Mouse (Mus musculus) cerebellum, adult 2 months (tissue): Measurements from ENCODE around the gene Prkaca. TPM values are rescaled to one million over a fixed set of nuclear protein-coding genes. Genes with fewer than 3 reads are reported as not detected.
"Not testable (repeated sequence)": the region's sequence is repeated elsewhere in the genome, so short reads cannot be mapped to it uniquely, and the experiment has no call there.

Experiments
- DNase-seq, 2 experiments: peaks; one replicate each; pipeline ENCODE4 v3.0.0; 2021
- H3K27ac ChIP-seq: fragments of 200-500 bp; 2 replicates; pipeline ENCODE4 v1.5.1; 2012; ENCODE audit warnings: low read length, control low read depth, inconsistent platforms; ENCODE audit not compliant: insufficient read depth
- H3K27me3 ChIP-seq: fragments of 200-500 bp; 2 replicates; pipeline ENCODE4 v1.6.1; 2012; ENCODE audit warnings: inconsistent platforms, mild to moderate bottlenecking, low read length, moderate library complexity; ENCODE audit not compliant: control insufficient read depth, insufficient read depth
- H3K4me1 ChIP-seq: fragments of 200-500 bp; 2 replicates; pipeline ENCODE4 v1.6.1; 2011; ENCODE audit warnings: low read length; ENCODE audit not compliant: control insufficient read depth, insufficient read depth
- H3K4me3 ChIP-seq: fragments of 200-500 bp; replicated peaks from 2 replicates; pipeline ENCODE3; 2011; ENCODE audit warnings: mild to moderate bottlenecking, low read depth, low read length, control low read depth; ENCODE audit not compliant: insufficient read depth
- CTCF ChIP-seq: fragments of 200-500 bp; IDR thresholded peaks from 2 replicates; pipeline ENCODE4 v1.5.1; 2011; ENCODE audit warnings: low read depth, mild to moderate bottlenecking, control low read depth, low read length, moderate library complexity, borderline replicate concordance; ENCODE audit not compliant: insufficient read depth
- POLR2A ChIP-seq: fragments of 200-500 bp; IDR thresholded peaks from 2 replicates; pipeline ENCODE4 v1.6.1; 2011; ENCODE audit warnings: low read length, control low read depth, borderline replicate concordance; ENCODE audit not compliant: insufficient read depth
- WGBS: fragments of 180-500 bp; shearing (Covaris S2); methylation state at CpG from one replicate; pipeline ENCODE4 v1.1.7; 2018; 5-methylcytosine and 5-hydroxymethylcytosine counted together
- polyA plus RNA-seq: library from polyadenylated mRNA; depleted of rRNA; stranded (reverse); fragments of >200 nt; gene quantifications from 2 replicates; pipeline ENCODE4 v1.2.3, GENCODE M21; 2012

Prkaca gene
- polyA plus RNA-seq, 1 experiment, result 256 TPM

- DNase-seq, result no peak
- 53% methylated on average over 61 of the region's 61 CpGs for WGBS
- TF ChIP-seq CTCF (no peak), POLR2A (no peak)
- Histone ChIP-seq H3K27me3 (no peaks in the 10 kb centered on the region), H3K4me1 (peaks cover 9% of the 10 kb centered on the region), H3K27ac (no peak within 1 kb of the TSS), H3K4me3 (no peak within 1 kb of the TSS)
Measured at GRCm38 (mm10) chr8:84001281-84002000, 28.6 kb downstream of the Prkaca start, which contains the start of gene 1700067K01Rik. TSS of gene 1700067K01Rik (plus strand) at chr8:84001502.

- WGBS, result 37% methylated on average over 12 of the region's 12 CpGs
- peaks cover 9% of the 10 kb centered on the region for H3K4me1 ChIP-seq
- H3K27ac ChIP-seq, result no peak overlapping the region
- H3K4me3 ChIP-seq, result no peak overlapping the region
- H3K27me3 ChIP-seq, result no peaks in the 10 kb centered on the region
- no peak for DNase-seq
- TF ChIP-seq CTCF (no peak), POLR2A (no peak)
Measured at GRCm38 (mm10) chr8:84002957-84003611, 30.3 kb downstream of the Prkaca start.

- Histone ChIP-seq H3K27me3 (no peaks in the 10 kb centered on the region), H3K4me3 (peak overlapping the region; percentile 94), H3K4me1 (peaks cover 9% of the 10 kb centered on the region), H3K27ac (no peak overlapping the region)
- DNase-seq, result no peak
- WGBS, result 58% methylated on average over 6 of the region's 6 CpGs
- TF ChIP-seq POLR2A (no peak), CTCF (no peak)
Measured at GRCm38 (mm10) chr8:84003612-84004246, 30.9 kb downstream of the Prkaca start.

- peak overlapping the region; percentile 94 for H3K4me3 ChIP-seq
- WGBS, result under 1% methylated on average over 30 of the region's 30 CpGs
- TF ChIP-seq CTCF, result no peak; the same call in 1 of the 2 replicates
- peak; percentile 67; the same call in 1 of the 2 replicates for TF ChIP-seq POLR2A
- DNase-seq, result peak; percentile 93 to 94
- H3K4me1 ChIP-seq, result peaks cover 4% of the 10 kb centered on the region
- H3K27ac ChIP-seq, result peak overlapping the region; percentile 61
- no peaks in the 10 kb centered on the region for H3K27me3 ChIP-seq
Measured at GRCm38 (mm10) chr8:84004533-84005201, 31.9 kb downstream of the Prkaca start.

GRCm38 (mm10) chr8:84005502-84005901 lies 32.7 kb downstream of the Prkaca start:
- DNase-seq, H3K27me3 ChIP-seq, H3K27ac ChIP-seq, H3K4me1 ChIP-seq, H3K4me3 ChIP-seq: not testable (repeated sequence)
- WGBS, result 93% methylated on average over 7 of the region's 7 CpGs

GRCm38 (mm10) chr8:84008362-84008761 lies 35.6 kb downstream of the Prkaca start:
- Histone ChIP-seq H3K27ac (no peak overlapping the region), H3K27me3 (peaks cover 3% of the 10 kb centered on the region; the same call in 1 of the 2 replicates), H3K4me3 (no peak overlapping the region), H3K4me1 (peaks cover 8% of the 10 kb centered on the region)
- no peak for DNase-seq
- WGBS, result 50% methylated on average over 7 of the region's 7 CpGs
- TF ChIP-seq CTCF, result no peak
- no peak for TF ChIP-seq POLR2A

GRCm38 (mm10) chr8:84009876-84010275 lies 37.1 kb downstream of the Prkaca start:
- 1% methylated on average over 11 of the region's 11 CpGs for whole genome bisulfite sequencing
- Histone ChIP-seq H3K4me3 (no peak overlapping the region), H3K27ac (no peak overlapping the region), H3K27me3 (peaks cover 3% of the 10 kb centered on the region; the same call in 1 of the 2 replicates), H3K4me1 (peaks cover 8% of the 10 kb centered on the region; the same call in 1 of the 2 replicates)
- DNase-seq, result peak; percentile 81 to 87
- TF ChIP-seq POLR2A (no peak), CTCF (peak; percentile 91)
